Mouse (Mus musculus) G1E (cell line): ENCODE measurements around the gene Tmem208. TPM values are rescaled to one million over a fixed set of nuclear protein-coding genes. Genes with fewer than 3 reads are reported as not detected.
A peak's percentile ranks its signal among the peaks of the same experiment; 100 is the strongest.

Experiments
- ATAC-seq: 2 replicates; pipeline ENCODE4 v1.8.0; 2016; ENCODE audit warnings: mild to moderate bottlenecking; ENCODE audit not compliant: insufficient number of reproducible peaks, poor library complexity, low FRiP score, severe bottlenecking; ENCODE audit errors: extremely low read depth
- DNase-seq: peaks from one replicate; pipeline ENCODE4 v3.0.0; 2012; ENCODE audit warnings: low spot score
- H3K27me3 ChIP-seq: 2 replicates; pipeline ENCODE4 v1.6.1; 2012; ENCODE audit warnings: mild to moderate bottlenecking, low read length, inconsistent platforms; ENCODE audit not compliant: insufficient read depth
- H3K36me3 ChIP-seq: replicated peaks from 2 replicates; pipeline ENCODE3; 2012; ENCODE audit warnings: mild to moderate bottlenecking, inconsistent platforms
- H3K4me1 ChIP-seq: 2 replicates; pipeline ENCODE4 v1.6.1; 2012; ENCODE audit warnings: low read depth, low read length, inconsistent platforms, mixed read lengths; ENCODE audit not compliant: insufficient read depth
- H3K4me3 ChIP-seq: 2 replicates; pipeline ENCODE4 v1.5.1; 2012; ENCODE audit warnings: low read depth, mild to moderate bottlenecking, inconsistent platforms, low read length, moderate library complexity, mixed read lengths
- H3K9me3 ChIP-seq: replicated peaks from 2 replicates; pipeline ENCODE4 v1.6.1; 2012; ENCODE audit warnings: inconsistent platforms
- CTCF ChIP-seq: IDR thresholded peaks from 2 replicates; pipeline ENCODE4 v1.5.1; 2012; ENCODE audit warnings: low read depth, low read length, inconsistent platforms, mixed read lengths
- GATA1 ChIP-seq: IDR thresholded peaks from 2 replicates; pipeline ENCODE4 v1.6.1; 2012; ENCODE audit warnings: borderline replicate concordance, low read length, inconsistent platforms, mixed read lengths
- GATA2 ChIP-seq: IDR thresholded peaks from 2 replicates; pipeline ENCODE4 v1.6.1; 2012; ENCODE audit warnings: low read depth, low read length, inconsistent platforms, borderline replicate concordance
- POLR2AphosphoS5 ChIP-seq: IDR thresholded peaks from 2 replicates; pipeline ENCODE4 v1.6.1; 2012; ENCODE audit warnings: low read depth, low read length, inconsistent platforms; ENCODE audit not compliant: insufficient replicate concordance
- TAL1 ChIP-seq: conservative IDR thresholded peaks from 2 replicates; pipeline ENCODE4 v1.6.1; 2012; ENCODE audit warnings: low read depth, low read length, inconsistent platforms, mixed read lengths
- polyA plus RNA-seq: library from polyadenylated mRNA; stranded (reverse); fragments of >175 nt; gene quantifications from 2 replicates; pipeline ENCODE4 v1.2.3, GENCODE M21; 2012
- total RNA-seq, 2 experiments: library from RNA; stranded (forward) in 1 of 2; stranded (reverse) in 1 of 2; fragments of 200-1000 nt in 1 of 2; fragments of >200 nt in 1 of 2; fragmentation: Nextera tagmentation in 1 of 2; gene quantifications; 2 replicates each; pipeline ENCODE4 v1.2.3; 2014 to 2017

Gene Tmem208
- 26.7 and 35.5 TPM in 2 replicates for total RNA-seq (2014; fragmentation: Nextera tagmentation)
- 37.8 and 54.5 TPM in 2 replicates for total RNA-seq (2017)
- 19.5 and 25.2 TPM in 2 replicates for polyA plus RNA-seq

GRCm38 (mm10) chr8:105326141-105326672 lies at the start of gene Tmem208, which contains the start of gene Lrrc29:
Gene Tmem208 (plus strand): TSS chr8:105326354.
Gene Lrrc29 (minus strand): TSS chr8:105326278.
- H3K9me3 ChIP-seq, result no peaks in the 10 kb centered on the region
- peak; percentile 86 for DNase-seq
- H3K4me1 ChIP-seq, result peaks cover 54% of the 10 kb centered on the region
- H3K27me3 ChIP-seq, result no peaks in the 10 kb centered on the region
- peak; percentile 85 for ATAC-seq
- peaks cover 66% of the 10 kb centered on the region for H3K36me3 ChIP-seq
- 0 out of 2 replicates have a peak, but pooled peaks have one; percentile 32 for TF ChIP-seq POLR2AphosphoS5
- TF ChIP-seq CTCF, result no peak
- peak within 1 kb of the TSS; percentile 84 for H3K4me3 ChIP-seq

DNA sequence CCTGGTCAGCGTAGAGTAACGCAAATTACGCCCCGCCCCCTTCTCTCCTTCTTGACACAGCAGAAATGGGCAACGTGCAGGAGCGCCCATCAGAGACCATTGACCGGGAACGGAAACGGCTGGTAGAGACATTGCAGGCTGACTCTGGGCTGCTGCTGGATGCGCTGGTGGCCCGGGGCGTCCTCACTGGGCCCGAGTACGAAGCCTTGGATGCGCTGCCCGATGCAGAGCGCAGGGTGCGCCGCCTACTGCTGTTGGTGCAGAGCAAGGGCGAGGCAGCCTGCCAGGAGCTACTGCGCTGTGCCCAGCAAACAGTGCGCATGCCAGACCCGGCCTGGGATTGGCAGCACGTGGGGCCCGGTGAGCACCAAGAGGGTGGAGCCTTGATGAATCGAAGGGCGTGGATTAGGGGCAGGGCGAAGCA lies 47.2 kb upstream of the Tmem208 start:
- Histone ChIP-seq H3K4me3 (peak overlapping the region; percentile 25; the same call in 1 of the 2 replicates), H3K4me1 (peaks cover 64% of the 10 kb centered on the region), H3K9me3 (no peaks in the 10 kb centered on the region; the same call in 1 of the 2 replicates), H3K36me3 (peaks cover 25% of the 10 kb centered on the region), H3K27me3 (peaks cover 36% of the 10 kb centered on the region)
- TF ChIP-seq GATA2 (no peak), GATA1 (no peak), TAL1 (no peak), CTCF (no peak), POLR2AphosphoS5 (no peak)
- ATAC-seq, result no peak
- DNase-seq, result no peak

DNA sequence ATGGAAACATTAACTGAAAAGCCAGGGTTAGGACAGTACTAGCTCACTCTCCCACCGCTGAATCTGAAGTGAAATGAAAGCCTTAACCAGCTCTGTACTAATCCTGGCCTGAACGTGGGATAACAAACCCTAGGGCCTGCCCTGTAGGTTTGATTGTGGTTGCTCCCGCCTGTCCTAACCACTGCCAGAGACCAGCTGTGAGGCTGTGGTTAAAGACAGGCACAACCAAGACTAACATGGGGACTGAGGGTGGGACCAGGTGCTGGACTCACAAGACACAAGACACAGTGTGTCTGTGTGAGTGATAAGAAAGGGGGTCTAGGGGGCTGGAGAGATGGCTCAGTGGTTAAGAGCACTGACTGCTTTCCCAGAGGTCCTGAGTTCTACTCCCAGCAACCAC lies 45.6 kb upstream of the Tmem208 start:
- TF ChIP-seq GATA2, result no peak
- no peak for TF ChIP-seq TAL1
- TF ChIP-seq GATA1, result no peak
- TF ChIP-seq CTCF, result no peak
- TF ChIP-seq POLR2AphosphoS5, result no peak
- Histone ChIP-seq H3K4me3 (no peak overlapping the region), H3K36me3 (peaks cover 29% of the 10 kb centered on the region), H3K9me3 (no peaks in the 10 kb centered on the region; the same call in 1 of the 2 replicates), H3K4me1 (peaks cover 63% of the 10 kb centered on the region), H3K27me3 (peaks cover 35% of the 10 kb centered on the region)
- DNase-seq (no peak), ATAC-seq (no peak)

GRCm38 (mm10) chr8:105281821-105282220 lies 44.3 kb upstream of the Tmem208 start:
- Histone ChIP-seq H3K4me3 (no peak overlapping the region), H3K4me1 (peaks cover 54% of the 10 kb centered on the region), H3K36me3 (peaks cover 32% of the 10 kb centered on the region), H3K27me3 (peaks cover 32% of the 10 kb centered on the region), H3K9me3 (no peaks in the 10 kb centered on the region; the same call in 1 of the 2 replicates)
- ATAC-seq (no peak), DNase-seq (no peak)
- TF ChIP-seq CTCF, result no peak
- no peak for TF ChIP-seq GATA2
- TF ChIP-seq POLR2AphosphoS5, result no peak
- TF ChIP-seq TAL1, result no peak
- TF ChIP-seq GATA1, result no peak

DNA sequence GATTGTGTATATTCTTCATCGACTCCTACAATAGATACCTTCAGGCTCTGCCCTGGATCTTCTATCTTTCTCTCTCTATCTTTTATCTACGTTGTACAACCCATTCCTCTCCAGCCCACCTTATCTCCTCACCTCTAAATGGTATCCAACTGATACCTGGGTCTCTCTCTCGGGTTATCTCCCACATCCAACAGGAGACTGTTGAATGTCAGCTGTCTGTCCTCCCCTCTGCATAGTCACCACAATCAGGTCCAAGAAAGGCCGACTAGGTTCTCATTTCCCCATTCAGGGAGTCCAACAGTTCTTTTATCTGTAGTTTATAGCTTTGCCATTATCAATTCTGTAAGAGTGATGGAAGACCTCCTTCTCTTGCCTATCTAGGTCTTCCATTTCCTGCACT lies 43.9 kb upstream of the Tmem208 start:
- peak overlapping the region; percentile 71; the same call in 1 of the 2 replicates for H3K4me3 ChIP-seq
- no peaks in the 10 kb centered on the region; the same call in 1 of the 2 replicates for H3K9me3 ChIP-seq
- DNase-seq (no peak), ATAC-seq (no peak)
- TF ChIP-seq TAL1 (no peak), CTCF (no peak), GATA2 (no peak), POLR2AphosphoS5 (no peak), GATA1 (no peak)
- H3K27me3 ChIP-seq, result peaks cover 29% of the 10 kb centered on the region
- peaks cover 32% of the 10 kb centered on the region for H3K36me3 ChIP-seq
- H3K4me1 ChIP-seq, result peaks cover 50% of the 10 kb centered on the region

DNA sequence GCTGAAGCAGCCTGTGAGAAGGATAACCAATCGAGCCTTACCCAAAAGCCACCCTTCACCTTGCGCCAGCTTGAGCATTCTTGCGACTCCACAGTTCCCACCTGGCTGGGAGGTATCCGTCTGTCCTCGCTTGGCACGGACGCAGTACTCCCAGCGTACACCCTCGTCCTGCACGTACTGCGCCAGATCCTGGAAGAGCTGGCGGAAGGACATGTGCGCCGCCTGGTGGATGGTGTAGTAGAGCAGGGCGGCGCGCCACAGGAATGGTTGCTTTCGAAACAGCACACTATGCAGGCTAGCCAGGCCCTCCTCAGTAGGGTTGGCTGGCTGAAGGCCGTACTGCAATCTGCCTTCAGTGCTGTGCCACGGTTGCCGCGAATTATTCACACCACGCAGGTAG lies 43.1 kb upstream of the Tmem208 start:
- Histone ChIP-seq H3K4me1 (peaks cover 51% of the 10 kb centered on the region), H3K36me3 (peaks cover 32% of the 10 kb centered on the region), H3K9me3 (no peaks in the 10 kb centered on the region; the same call in 1 of the 2 replicates), H3K27me3 (peaks cover 26% of the 10 kb centered on the region), H3K4me3 (peak overlapping the region; percentile 71)
- DNase-seq (peak; percentile 76), ATAC-seq (peak; percentile 76)
- peak; percentile 94 for TF ChIP-seq CTCF
- TF ChIP-seq TAL1, result no peak
- TF ChIP-seq GATA1, result no peak
- TF ChIP-seq POLR2AphosphoS5, result no peak
- TF ChIP-seq GATA2, result no peak
